Mouse (Mus musculus): Measurements from ENCODE around the gene Plpp3.

Plpp3 gene

DNA sequence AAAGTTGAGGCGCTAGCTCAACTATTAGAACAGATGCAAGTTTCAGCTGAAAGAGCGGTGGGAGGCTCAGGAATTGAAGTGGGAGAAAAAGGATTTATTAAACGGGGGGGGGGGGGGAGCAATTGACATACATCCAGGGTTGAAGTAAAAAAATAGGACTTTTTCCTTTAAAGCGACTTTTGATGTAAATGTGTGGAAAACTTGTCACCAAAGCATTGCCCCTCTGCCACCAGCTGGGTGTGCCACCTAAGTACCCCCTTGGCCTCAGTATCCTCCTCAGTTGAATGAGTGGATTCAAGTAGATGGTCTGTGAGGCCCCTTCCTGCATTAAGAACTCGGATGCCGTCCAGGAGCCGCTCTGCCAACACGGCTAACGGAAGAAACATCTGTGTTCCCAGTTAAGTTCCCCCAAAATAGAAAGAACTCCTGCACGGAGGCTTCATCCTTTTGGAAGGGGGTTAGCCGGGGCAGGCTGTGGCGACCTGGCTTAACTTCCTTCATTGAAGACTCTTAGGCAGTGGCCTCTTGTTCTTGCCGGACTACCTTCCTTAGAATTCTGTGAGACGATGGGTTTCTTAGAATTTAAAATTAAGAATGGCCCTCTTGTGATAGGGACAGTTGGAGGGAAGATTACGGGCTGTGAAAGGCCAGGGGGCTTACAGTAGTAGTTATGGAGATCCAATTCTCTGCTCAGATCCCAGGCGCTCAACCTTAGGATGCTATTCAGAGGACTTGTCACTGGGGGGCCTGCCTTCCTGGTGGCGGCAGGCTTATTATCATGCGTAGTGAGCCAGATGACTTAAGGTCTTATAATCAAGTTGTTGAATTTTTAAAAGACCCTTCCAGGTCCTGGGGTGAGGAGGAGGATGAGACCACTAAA, 1.7 kb downstream of the Plpp3 start:
- no peak for DNase-seq (ENCODE audit: low spot score in 2 of 2)

DNA sequence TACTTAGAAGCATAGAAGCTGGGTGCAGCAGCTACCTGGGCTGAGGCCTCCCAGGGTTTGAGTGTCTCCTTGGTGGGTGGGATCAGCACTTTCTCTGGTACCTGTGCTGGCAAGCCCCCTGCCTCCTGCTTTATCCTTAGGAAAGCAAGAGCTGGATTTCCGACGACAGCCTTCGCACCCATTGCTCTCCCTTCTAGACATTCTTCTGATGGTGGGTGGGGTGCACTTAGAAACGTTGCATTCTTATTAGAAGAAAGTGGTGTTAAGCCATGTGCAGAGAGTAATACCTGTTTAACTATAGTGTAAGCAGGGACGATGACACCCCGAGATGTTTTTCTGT, 2.4 kb downstream of the Plpp3 start:
- no peak for DNase-seq (ENCODE audit: low spot score in 2 of 2)

DNA sequence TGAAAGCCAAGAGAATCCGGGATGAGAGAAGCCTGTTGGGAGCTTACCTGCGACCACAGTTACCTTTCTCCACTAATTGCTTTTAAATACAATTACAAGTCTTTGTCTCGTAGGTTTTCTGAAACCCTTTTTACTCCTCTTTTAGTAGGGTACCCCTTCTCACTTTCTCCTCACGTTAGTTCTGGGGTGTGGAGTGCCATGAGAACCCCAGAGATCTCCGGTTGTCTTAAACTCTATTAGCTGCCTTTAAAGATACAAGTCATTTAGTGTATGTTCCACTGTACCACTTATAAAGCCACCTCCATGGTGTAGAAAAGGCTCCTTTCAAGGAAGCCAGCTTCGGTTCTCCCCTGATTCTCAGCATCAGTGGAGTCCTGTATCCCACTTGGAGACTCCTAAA, 3.3 kb downstream of the Plpp3 start:
- DNase-seq (ENCODE audit: low spot score in 2 of 2): no peak

DNA sequence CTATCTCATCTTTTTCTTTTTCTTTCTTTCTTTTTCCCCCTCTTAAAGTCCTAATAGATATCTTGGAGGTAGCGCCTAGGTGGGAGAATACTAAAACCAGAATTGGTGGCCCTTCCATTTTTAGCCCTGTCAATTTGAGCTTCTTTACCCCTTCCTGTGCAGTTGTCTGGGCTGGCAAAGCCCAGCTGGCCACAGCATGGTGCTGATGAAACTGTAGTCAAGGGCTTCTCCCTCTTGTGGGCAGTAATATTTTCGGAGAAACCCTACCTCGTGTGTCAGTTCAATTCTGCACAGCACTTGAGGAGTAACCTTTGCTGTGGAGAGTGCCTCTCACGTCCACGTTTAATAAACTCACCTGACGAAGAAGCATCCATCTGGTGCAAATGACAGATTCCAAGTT, 4.9 kb downstream of the Plpp3 start:
- no peak for DNase-seq (ENCODE audit: low spot score in 2 of 2)

DNA sequence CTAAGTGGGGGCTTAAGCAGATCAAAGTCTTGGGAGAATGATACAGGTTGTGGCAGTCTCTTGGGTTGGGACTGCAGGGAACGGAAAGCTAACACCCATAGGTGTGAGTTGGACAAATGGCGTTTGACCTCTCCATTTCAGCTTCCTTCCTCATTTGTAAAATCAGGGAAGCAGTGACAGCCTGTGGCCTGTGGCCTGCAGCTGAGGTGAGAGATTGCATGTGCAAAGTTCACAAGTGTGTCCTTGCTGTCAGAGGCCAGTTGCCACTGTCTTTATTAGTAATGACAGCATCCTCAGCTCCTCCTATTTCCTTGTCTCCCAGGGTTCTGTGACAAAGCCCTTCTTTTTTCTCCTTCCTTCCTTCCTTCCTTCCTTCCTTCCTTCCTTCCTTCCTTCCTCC, 5.5 kb downstream of the Plpp3 start:
- DNase-seq (ENCODE audit: low spot score in 2 of 2): no peak

DNA sequence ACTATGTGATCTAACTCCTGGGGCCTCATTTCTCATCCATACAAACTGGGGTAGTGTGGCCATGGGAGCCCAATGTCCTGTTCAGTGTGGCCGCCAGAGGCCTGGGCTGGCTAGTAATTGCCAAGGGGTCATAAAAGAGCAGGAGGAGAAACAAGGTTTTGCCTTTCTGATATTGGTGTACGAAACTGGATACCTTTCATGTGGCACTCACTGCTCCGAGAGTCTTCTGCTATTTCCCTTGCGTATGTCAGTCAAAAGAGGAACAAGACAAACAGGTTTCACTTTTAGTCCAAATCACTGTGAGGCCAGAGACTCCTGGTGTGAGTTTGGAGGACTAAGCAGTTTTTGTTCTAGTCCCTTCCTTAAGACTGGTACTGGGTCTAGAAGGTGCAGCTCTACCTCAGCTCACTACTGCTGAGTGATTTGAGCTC, 6.8 kb downstream of the Plpp3 start:
- no peak for DNase-seq (ENCODE audit: low spot score in 2 of 2)

DNA sequence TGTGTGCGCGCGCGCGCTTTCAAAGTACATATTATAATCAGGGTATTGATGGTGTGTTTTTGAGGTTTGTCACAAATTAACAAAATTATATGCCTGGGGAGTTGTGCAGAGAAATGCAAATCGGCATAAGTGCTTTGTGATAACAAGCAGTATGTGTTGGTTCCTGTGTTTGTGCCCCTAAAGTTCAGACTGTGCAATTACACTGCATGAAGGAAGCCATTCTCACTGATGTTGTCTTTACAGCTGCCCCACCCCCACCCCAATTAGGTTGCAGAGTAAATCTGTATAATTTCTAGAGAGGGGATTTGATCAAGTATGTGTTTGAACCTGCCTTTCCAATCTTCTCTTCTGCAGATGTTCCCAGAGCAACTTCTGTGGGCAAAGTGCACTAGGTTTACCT, 7.8 kb downstream of the Plpp3 start:
- no peak for DNase-seq (ENCODE audit: low spot score in 2 of 2)

DNA sequence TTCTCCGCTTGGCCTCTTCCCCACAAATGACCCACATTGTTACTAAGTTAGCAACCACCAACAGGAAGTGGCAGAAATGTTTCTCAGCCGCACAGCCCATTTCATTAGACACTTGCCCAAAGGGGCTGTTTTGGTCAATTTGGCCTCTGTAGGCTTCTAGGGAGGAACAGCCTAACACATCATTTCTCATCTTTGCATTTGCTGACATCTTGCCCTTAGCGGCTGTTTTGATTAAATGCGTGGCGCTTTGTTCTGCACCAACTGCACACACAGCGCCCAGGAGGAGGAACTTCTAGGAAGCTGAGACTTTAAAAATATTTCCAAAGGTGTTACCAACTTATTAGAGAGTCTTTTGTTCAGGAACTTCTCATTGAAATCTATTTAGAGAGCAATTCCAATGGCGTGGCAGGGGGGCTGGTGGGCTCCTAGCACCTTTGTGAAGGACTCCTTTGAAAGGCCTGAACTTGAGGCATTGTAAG, 12.0 kb downstream of the Plpp3 start:
- DNase-seq (ENCODE audit: low spot score in 2 of 2): no peak

DNA sequence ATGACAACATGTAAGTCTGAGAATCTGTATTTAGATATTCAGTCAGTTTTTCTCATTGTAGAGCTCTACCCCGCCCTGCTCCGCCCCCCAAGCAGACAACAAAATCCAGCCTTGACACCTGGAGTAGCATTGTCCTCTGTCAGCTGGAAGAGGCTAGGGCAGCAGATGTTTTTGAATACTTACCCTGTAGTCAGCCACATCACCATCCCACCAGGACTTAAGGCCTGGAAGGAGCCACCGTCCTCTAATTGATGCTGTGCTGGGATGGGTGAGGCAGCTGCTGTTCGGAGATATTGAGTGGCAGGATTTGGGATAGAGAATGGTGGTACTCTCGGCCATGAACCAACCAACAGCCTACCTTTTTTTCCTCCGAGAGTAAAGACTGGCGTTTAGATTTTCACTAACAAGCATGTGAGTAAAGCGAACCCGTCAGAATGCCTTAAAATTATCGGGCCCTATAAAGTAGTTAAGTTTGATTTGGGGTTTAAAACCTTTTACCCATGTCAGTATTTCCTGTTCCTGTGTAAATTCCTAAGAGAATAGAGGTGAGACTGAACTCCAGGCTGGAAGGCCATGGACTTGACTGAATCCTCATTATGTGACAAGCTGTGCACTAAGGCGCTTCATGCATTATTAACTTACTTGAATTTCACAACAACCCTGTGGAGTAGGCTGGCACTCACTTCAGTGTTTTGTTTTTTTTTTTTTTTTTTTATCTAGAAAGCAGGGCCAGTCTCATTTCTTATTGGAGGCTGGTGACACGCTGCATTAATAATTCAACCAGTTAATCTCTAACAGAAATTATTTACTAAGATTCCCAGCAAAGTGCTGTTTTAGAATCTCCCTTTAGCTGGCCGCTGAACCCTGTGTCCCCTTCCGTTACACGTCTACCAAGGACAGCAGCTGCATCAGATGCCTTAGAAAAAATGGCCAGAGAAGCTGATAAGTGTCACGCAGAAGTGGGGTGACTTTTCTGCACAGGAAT, 13.0 kb downstream of the Plpp3 start:
- DNase-seq (ENCODE audit: low spot score in 2 of 2): no peak

DNA sequence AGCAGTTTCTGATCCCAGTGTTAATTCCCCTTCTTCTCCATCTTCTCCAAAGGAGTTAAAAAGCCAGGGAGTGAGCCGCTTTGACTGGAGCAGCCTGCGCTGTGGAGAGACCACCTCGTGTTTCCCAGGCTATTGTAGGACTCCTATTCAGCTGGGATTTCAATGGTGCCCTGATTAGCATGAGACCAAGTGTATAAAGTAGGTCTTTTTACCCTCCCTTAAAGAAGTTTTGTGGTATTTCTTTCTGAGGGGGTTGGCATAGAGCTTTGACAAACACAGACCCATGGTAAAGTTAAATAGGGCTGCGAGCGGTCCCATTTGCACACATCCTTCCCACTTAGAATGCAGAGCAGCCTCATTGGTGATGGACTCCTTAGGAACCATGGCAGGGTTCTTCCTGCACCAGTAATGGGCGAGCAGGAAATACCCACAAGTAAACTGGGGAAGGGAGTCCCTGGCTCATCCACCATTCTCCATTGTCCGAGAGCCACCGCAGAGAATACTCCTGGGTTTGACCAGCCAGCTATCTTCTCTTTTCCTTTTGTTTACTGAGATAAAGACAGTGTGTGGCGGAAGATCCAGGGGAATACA, 13.8 kb downstream of the Plpp3 start:
- DNase-seq (ENCODE audit: low spot score in 2 of 2): no peak

DNA sequence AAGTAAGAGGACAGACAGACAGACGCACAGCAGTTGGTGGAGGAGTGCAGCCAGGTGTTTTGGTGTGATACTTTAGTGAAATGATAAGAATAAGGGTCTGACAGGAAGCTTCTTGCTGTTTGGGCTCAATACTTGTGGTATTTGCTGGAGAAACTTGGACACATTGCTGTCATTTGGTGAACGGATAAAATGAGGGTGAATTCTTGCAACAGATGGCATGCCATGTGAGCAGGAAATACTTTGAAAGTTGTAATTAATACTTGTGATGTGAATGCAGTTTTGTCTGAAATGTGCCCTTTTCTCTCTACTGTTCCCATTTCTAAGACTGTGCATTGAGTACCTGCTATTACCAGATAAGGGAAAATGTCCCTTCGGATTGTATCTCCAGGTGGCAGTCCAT, 14.3 kb downstream of the Plpp3 start:
- DNase-seq (ENCODE audit: low spot score in 2 of 2): no peak

DNA sequence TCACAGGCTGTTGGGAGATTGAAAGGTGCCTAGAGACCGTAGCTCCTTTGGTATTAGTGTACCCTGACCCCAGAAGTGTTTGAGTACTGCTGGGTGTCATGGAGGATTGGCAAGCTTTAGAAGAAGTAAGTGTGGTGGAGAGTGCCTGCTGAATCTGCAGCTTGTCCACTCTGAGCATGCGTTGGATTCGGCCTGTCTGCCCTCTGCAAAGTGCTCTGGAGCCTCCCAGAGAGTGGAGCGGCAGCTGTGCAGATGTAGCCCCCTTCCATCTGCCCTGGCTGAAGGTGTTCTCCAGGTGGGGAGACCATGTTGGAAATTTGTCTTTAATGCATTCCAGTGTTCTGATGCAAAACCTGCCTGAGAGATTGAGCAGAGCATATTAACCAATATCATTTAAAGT, 17.6 kb downstream of the Plpp3 start:
- no peak for DNase-seq (ENCODE audit: low spot score in 2 of 2)

DNA sequence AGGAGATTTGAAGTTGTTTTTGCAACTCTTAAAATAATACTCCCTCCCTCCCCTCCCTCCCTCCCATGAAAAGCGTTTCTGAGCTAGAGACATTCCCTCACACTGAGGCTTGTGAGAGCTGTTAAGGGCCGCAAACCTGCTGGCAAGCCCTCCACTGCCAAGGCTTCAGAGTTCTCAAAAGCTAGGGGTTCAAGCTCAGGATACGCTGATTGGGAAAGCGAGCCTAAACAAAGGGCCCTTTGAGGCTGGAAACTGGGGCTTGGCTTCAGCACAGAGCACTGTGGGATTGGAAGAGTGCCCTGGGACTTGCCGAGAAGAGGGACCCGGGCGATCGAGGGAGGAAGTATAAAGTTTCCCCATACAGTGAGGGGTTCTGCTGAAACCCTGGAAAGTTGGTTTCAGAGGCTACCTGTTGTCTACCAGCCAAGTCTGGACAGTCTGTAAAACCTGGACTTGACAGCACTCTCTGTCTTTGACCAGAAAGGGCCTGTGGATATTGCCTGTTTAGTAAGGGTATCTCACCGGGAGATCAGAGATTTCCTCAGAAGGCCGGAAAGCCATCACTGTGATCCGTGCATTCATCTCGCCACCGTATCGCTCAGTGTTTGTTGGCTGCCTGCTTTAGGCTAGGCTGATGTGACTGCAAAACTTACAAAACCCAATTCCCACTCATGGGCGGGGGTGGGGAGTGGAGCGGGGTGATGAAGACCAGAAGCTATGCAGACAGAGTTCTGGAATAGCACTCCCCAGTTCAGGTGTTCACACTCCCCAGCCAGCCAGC, 18.3 kb downstream of the Plpp3 start:
- DNase-seq (ENCODE audit: low spot score in 2 of 2): no peak

DNA sequence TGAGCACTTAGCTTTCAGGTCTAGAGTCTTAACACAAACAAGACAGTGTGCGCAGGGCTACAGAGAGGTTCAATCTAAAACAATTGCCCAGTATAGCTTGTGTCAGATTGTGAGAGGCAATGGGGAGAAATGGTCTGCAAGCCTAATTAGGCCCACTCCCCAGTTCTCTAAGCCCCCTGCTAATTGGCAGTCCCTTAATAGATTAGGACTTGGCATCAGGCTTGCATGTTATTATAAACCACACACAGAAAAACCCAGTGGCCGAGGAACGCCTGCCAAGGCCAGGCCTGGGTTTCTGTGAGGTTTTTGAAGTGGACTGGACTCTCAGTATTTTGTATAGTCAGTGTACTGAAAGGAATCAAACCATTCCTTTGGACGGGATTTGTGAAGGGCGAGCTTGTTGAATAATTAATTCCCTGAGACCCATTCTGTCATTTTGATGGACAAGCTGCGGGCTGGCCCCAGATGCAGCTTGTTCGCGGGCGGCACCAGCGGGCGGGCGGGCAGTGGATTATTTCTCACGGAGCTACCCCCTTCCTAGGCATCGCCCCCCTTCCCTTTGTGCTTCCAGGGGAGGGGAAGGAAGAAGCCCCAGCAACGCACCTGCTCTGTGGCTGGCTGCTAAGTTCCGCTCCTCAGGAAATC, 24.0 kb downstream of the Plpp3 start:
- DNase-seq (ENCODE audit: low spot score in 2 of 2): no peak

DNA sequence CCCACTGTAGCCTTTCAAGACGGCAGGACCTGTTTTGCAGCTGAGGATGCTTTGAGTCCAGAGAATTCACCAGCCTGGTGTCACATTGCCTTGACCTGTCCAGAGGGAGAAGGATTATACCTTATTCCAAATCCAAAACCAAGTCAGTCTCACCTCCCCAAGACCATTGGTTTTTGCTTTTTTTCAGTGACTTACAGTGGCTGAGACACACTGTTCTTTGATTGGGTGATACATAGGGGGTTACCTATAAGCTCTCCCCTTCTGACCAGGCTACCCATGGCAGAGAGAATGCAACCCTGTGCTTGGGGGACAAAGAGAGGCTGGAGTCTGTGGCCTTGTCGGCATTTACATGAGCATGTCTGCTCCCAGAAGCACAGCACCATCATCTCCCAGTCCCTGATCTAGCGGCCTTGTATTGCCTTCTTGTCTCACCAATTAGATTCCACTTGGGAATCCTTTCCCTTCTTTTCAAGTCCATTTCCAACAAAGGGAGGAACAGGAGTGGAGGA, 24.6 kb downstream of the Plpp3 start:
- DNase-seq (ENCODE audit: low spot score in 2 of 2): no peak

DNA sequence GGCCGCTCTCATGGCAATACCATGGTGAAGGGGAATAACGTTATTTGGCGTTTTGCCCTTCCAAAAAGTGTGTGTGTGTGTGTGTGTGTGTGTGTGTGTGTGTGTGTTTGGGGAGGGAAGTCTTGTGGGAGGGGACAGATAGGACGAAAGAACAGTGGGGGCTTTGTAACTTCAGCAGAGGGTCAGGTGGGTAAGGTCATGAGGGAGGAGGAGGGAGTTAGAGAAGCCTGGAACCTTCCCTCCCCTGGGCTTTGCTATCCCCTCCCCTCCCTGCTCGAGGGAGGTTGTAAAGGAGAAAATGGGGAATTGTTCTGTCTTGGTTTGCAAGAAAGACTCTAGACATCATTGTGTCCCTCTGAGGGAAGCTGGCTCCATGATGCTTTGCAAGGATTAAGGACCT, 25.1 kb downstream of the Plpp3 start:
- DNase-seq (ENCODE audit: low spot score in 2 of 2): no peak

DNA sequence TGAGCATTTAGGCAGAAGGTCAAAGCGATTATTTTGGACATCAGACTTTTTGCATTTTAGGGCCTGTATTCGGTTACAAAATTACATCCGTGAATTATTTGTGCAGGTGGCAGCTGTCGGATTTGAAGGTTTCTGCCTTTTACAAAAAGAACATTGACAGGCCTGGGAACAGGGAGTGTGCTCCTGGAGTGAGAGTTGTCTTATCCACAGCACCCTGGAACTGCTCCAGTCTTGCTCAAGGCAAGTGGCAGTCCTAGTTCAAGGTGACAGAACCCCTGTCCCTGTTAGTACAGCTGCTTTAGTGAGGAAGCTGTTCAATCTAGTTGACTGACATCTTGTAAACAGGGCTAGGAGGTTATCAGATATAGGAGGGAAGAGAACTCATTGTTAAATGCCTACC, 27.3 kb downstream of the Plpp3 start:
- no peak for DNase-seq (ENCODE audit: low spot score in 2 of 2)

DNA sequence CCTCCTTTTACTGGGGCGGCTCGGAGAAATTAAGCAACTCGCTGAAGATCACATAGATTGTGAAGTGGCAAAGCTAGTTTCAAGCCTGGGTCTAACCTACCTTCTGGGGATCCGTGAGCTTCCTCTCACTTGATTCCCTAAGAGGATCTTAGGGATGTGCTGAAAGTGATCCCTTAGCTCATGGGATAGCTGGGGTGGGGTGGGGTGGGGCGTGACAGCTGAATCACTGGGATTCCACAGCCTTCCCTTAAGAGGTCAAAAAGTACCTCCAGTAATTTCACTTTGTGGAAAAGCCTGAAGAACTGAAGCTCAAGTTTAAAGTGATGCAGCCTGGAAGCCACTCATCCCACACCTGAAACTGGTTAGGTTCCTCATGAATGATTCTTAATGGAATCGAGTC, 27.8 kb downstream of the Plpp3 start:
- DNase-seq (ENCODE audit: low spot score in 2 of 2): no peak

DNA sequence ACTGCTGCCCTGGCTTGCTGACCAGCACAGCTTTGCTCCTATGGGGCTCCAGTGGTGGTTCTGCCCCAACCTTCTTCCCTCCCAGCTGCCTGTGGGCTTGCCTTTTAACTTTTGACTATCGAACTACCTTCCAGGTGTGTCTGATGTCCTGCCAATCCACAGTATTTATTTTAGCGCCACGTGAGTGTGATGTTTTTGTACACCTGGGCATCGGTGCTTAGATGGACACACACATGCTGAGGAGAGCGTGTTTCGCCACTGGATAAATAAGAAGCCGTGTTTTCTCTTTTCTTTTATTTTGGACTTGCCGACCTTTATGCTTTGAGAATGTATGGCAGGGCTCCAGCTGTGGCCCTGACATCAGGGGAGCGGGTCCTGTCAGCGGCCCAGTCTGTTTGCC, 29.5 kb downstream of the Plpp3 start:
- DNase-seq (ENCODE audit: low spot score in 2 of 2): no peak

DNA sequence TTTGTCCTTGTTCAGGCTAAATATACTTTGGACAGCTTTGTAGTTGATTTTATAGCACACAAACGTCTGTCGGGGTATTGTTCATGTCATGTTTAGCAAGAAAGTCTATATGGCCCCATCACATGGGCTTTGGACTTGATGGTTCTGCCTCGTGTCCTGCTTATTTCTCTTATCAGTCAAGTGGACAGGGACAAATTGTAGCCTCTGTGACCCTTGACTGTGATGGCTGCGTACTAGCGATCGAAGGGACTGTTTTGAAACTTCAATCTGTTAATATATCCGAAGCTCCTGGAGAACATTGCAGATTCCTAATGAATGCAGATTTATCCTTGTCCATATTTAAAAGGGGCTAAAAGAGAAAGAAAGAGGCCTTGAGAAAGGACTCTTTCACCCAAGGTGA, 30.7 kb downstream of the Plpp3 start:
- DNase-seq (ENCODE audit: low spot score in 2 of 2): no peak

DNA sequence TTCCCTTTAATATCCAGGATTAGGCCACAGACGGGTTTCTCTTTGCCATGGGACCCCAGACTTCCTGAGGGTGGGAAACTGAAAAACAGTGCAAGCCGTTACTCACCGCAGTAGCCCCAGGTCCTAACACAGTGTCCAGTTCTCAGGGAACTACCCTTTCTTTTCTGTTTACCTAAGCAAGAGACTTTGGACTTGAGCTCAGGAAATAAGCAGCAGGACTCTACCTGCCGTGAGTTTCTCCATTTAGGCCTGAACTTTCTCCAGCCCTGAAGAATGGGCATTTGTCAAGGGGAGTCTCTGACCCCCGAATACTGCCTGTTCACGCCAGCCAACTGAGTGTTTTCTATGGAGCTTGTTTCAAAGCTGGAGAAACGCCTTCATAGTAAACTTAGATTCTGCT, 31.7 kb downstream of the Plpp3 start:
- DNase-seq (ENCODE audit: low spot score in 2 of 2): no peak

Data from spleen, postnatal 14 days (tissue).